Mouse (Mus musculus) bone marrow macrophage, adult 2 months (primary cell): Measurements from ENCODE around the gene Pdia2.

Experiments
- CTCF ChIP-seq: IDR thresholded peaks from 2 replicates; pipeline ENCODE4 v1.5.1; 2012; ENCODE audit warnings: low read depth, mild to moderate bottlenecking, low read length, moderate library complexity
- POLR2A ChIP-seq: IDR thresholded peaks from 2 replicates; pipeline ENCODE4 v1.6.1; 2012; ENCODE audit warnings: mild to moderate bottlenecking, low read depth, low read length, borderline replicate concordance

- TF ChIP-seq POLR2A, result no peak
- no peak for TF ChIP-seq CTCF
Measured at GRCm38 (mm10) chr17:26188091-26188805, 10.6 kb downstream of the Pdia2 start.
